Mouse (Mus musculus): ENCODE data around the gene Fos.

The Fos gene

GRCm38 (mm10) chr12:85462802-85463201, 10.9 kb upstream of the Fos start:
- no peak for DNase-seq

GRCm38 (mm10) chr12:85464431-85464830, 9.3 kb upstream of the Fos start:
- no peak for DNase-seq

GRCm38 (mm10) chr12:85464902-85465301, 8.8 kb upstream of the Fos start:
- DNase-seq, result no peak

GRCm38 (mm10) chr12:85467854-85468253, 5.8 kb upstream of the Fos start:
- no peak for DNase-seq

- no peak for DNase-seq
These were observed 5.0 kb upstream of the Fos start for GRCm38 (mm10) chr12:85468666-85469065.

- peak; percentile 71 for DNase-seq
These were observed 1.6 kb upstream of the Fos start for GRCm38 (mm10) chr12:85471920-85472655.

GRCm38 (mm10) chr12:85472656-85473410, 857 bp upstream of the Fos start:
- DNase-seq, result no peak

GRCm38 (mm10) chr12:85474298-85475231, 875 bp downstream of the Fos start:
- DNase-seq, result peak; percentile 72

GRCm38 (mm10) chr12:85475232-85475919, 1.7 kb downstream of the Fos start:
- no peak for DNase-seq

- no peak for DNase-seq
These were observed 2.5 kb downstream of the Fos start for GRCm38 (mm10) chr12:85475920-85476828.

- DNase-seq, result no peak
These were observed 3.5 kb downstream of the Fos start for GRCm38 (mm10) chr12:85477219-85477618.

- DNase-seq, result no peak
These were observed 4.1 kb downstream of the Fos start for GRCm38 (mm10) chr12:85477804-85478203.

- no peak for DNase-seq
These were observed 5.0 kb downstream of the Fos start for GRCm38 (mm10) chr12:85478696-85479095.

- no peak for DNase-seq
These were observed 5.5 kb downstream of the Fos start for GRCm38 (mm10) chr12:85479190-85479589.

GRCm38 (mm10) chr12:85483155-85483554, 9.5 kb downstream of the Fos start:
- DNase-seq, result no peak

- DNase-seq, result no peak
These were observed 11.0 kb downstream of the Fos start for GRCm38 (mm10) chr12:85484655-85485054.

GRCm38 (mm10) chr12:85485890-85486765, 12.4 kb downstream of the Fos start:
- DNase-seq, result peak; percentile 92

GRCm38 (mm10) chr12:85486766-85487069, 13.0 kb downstream of the Fos start:
- no peak for DNase-seq

- DNase-seq, result peak; percentile 54
These were observed 14.0 kb downstream of the Fos start for GRCm38 (mm10) chr12:85487545-85488141.

GRCm38 (mm10) chr12:85489232-85489886, 15.7 kb downstream of the Fos start:
- no peak for DNase-seq
